Mouse (Mus musculus): Measurements from ENCODE around the gene Cfap44. TPM values are rescaled to one million over a fixed set of nuclear protein-coding genes. Genes with fewer than 3 reads are reported as not detected.

The Cfap44 gene
- total RNA-seq, 2 experiments from 2014 or later: not detected

DNA sequence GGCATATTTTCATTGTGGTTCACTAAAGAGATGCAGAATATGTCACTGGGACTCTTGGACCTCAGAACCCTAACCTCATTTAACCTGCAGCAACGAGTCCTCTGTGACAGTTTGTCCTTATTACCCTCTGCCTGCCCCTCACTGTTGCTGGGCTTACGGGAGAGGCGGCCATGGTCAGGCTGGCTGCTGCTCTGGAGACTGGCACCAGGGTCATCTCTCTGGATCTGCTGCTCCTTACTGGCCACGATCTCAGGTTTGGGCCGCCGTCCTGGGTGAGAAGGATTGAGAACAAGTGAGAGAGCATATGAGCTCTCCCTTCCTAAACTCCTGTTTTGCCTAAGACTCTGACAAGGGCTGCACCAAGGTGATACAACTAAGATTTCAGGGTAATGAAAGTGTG, 97.6 kb downstream of the Cfap44 start:
- intact Hi-C loops (cut with DNase I): no loop called here
- DNase-seq: no peak

DNA sequence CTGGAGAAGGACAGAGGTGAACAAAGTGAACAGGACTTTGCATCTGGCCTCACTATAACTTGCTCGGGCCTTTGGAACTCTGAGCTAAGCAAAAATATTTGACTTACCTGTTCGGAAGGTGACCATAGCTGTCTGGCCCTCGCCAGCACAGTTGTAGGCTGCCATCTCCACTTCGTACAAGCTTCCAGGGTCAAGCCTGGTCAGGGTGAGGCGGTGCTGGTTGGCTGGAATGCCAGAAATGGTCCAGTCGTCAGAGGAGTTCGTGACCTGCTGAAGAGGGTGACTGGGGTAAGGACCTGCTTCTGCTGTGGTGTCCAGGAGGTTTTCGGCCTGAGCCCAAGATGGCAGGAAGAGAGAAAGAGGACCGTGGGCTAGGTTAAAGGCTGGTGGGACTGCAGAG, 98.1 kb downstream of the Cfap44 start:
- DNase-seq: no peak
- intact Hi-C loops (cut with DNase I): no loop called here

DNA sequence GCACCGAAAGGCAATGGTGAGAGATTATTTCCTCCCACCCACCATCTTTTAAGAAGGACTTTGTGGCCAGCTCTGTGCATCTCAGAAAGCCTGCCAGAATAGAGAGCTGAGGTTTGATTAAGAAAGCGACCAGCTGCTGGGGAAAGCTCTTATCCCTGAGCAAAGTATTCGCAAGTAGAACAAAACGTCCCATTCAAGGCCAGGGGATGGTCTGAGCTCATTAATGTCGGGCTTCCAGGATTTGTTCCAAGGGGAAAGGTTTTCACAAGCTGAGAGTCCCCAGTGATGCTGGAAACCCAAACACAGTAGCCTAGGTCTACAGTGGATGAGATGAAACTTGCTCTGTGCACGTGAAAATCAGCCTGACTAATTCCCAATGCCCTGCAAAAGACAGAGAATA, 99.3 kb downstream of the Cfap44 start:
- intact Hi-C loops (cut with DNase I): no loop called here
- peak in 1 of 2 experiments; percentile 28 for DNase-seq

DNA sequence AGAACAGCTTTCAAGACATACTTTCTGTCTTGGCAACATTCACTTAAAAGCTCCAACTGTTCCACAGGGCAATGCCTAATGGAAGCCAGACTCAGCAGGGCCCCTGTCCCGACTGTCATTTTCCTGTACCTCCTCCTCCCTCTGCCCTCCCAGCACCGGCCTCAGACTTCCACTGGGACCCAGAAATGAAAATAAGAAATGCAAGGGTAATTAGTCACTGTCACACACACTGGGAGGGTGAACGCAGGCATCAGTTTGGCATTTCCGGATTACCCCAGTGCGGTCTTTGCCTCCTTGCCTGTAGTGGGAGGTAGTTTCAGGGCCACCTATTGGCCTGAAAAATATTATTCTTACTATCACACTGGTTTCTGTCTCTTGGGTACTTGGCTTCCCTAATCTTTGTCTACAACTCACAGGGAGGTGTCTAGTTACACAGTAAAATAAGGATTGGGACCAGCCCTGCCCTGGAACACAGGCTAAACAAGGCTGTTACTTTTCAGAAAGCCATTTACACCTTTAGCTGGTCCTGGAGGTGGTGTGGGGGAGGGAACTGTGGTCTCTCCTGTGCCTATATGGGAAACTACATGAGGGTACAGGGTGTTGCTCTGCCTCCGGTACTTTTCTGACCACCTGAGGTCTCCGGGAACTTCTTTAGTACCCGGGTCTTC, 100.0 kb downstream of the Cfap44 start:
- DNase-seq: no peak
- intact Hi-C loops (cut with DNase I): no loop called here

DNA sequence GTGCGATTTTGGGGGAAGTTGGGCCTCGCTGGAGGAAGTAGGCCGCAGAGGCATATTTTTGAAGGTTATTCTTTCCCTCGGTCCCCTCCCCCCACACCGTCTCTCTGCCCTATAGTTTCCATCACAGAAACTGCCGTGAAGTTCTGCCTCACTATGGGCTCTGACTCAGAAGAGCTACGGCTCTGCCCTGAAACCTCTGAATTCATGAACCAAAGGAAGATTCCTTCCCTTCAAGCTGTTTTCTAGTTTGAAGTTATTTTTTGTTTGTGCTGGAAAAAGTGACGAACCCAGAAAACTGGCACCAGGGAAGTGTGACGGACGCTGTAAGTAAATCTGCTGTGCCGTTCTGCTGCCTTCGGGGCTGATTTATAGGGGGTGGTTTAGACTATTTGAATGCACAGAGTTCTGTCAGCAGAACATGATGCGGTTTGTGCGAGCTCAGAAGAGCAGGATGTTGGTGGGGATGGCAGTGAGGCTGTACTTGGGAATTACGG, 102.4 kb downstream of the Cfap44 start:
- DNase-seq: no peak
- intact Hi-C loops (cut with DNase I): no loop called here

DNA sequence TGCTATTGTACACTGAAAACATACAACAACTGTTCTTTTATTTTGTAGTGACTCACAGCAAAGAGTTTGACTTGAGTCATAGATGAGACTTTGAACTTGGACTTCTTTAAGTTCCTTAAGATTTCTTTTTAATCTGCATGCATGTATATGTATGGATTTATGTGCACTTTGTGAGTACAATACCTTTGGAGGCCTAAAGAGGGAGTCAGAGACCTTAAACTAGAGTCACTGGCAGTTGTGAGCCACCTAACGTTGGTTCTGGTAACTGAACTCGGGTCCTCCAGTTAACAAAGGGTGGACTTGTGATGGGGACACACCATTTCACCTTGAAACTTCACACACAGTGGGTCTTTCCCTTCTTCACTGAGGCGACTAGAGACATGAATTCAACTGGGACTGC, 103.9 kb downstream of the Cfap44 start:
- intact Hi-C loops (cut with DNase I): no loop called here
- no peak for DNase-seq

DNA sequence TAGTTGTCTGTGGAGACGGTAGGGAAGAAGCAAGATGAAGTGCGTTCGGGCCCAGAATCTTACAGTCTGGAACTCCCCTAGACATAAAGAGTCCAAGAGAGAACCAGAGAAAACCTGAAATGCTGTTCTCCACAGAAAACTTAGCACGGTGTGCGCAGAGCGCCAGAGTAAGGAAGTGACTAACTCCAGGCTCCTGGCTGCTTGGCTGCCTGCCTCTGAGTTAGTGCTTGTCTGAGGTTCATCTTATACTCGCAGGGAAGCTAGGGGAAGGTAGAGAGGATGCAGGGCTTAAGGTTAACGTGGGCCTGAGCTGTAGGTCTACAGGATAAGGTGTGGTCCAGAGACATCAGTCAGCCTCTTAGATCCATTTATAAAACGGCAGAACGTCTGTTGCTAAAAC, 107.2 kb downstream of the Cfap44 start:
- intact Hi-C loops (cut with DNase I): no loop called here
- DNase-seq: no peak

DNA sequence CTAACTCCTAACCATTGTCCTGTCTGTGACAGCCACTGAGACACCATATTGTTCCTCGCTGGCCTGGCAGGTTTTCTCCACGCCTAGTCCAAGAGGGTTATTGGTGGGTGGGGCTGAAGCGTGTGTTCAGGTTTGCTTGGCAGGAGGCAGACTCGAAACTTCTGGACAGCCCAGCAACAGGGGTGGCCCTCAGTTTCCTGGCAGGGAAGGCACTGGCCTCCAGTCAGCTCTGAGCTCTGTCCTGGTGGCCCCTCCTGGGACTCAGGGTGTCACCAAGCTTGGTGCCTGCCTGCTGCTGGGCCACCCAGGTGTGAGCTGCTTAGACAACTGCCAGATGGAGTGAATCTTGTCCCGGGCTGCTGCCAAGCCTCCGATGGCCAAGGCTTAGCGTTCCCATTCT, 107.7 kb downstream of the Cfap44 start:
- DNase-seq: no peak
- intact Hi-C loops (cut with DNase I): no loop called here

DNA sequence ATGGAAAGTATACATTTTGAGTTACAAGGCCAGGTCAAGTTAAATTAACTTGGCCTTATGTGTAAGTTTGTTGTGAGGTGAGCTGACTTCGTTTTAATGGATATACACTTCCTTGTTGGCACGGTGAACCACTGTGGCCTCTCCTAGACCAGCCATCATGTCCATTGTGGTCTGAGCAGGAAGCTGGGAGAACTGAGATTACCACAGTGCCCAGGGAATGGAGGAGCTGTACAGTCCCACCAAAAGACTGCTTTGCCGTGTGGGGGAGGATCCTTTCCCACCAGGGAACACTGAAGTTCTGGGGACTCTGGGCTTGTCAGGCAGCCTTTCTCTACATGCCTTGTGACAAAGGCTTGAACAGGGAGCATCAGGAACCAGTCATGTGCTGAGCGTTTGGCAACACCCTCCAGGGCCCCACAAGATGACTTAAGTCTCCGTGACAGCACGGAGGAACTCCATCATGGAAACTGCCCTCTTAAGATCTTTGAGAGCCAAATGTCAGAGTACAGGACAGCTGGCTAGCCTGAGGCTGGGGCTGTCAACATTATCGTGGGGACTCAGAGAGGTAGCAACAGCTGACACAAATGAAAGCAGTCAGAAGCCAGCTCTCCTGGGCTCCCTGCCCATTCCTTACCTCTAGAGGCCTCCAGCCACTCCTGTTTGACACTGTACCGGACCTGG, 108.4 kb downstream of the Cfap44 start:
- no peak for DNase-seq
- intact Hi-C loops (cut with DNase I): no loop called here

DNA sequence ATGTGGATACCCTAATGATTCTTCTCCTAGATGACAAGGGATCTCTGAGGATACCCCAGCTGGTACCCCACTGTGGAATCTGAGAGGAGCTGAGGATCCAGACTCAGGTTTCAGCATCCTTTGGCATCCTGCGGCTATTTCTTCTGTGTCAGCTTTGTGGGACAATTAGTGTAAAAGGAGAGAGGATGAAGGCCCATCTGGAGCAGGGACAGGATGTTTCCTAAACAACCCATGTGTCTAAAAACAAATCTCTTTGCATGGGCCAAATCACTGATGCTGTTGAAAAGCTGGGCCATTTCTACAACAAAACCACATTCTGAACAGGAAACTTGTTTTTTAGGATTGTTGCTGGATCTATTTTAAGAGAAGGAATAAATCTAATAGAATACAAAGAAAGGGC, 110.6 kb downstream of the Cfap44 start:
- DNase-seq: no peak
- intact Hi-C loops (cut with DNase I): no loop called here

DNA sequence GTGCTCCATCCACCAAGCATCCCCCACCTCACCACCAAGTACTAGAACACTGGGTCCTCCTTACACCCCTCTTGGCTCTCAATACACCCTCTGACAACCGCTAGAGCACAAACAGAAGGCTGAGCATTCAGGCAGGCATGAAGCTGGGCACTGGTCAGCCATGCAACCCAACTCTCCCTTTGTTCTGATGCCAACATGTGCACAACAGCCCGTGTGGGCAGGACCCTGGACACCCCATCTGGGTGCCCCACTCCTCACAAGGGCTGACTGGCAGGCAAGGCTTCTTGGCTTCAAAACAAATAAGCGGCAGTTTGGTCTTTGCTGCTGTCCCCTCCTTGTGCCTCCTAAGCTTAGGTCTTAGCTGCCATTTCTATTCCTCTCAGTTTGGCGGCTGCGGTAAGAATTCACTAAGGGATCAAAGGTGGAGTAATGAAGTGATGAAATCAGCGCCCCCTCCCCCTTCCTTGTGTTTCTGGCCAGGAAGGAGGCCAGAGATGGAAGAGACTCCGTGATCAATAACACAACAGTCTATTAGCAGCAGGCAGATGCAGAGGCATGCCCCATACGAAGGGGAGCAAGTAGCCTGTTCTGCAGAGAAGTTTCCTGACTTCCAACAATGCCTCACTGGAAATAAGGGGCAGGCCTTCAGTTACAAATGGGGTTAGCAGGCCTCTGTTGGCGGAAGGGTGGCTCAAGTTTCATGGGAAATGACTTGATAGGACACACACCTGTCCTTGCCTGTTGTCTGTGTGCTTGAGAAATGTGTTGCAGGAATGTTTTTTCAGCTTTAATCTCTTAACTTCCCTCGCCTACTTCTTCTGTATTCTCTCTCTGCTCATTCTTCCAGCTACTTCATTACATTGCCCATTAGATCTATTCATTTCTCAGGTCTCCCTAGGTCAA, 112.7 kb downstream of the Cfap44 start:
- no peak for DNase-seq
- intact Hi-C loops (cut with DNase I): no loop called here

DNA sequence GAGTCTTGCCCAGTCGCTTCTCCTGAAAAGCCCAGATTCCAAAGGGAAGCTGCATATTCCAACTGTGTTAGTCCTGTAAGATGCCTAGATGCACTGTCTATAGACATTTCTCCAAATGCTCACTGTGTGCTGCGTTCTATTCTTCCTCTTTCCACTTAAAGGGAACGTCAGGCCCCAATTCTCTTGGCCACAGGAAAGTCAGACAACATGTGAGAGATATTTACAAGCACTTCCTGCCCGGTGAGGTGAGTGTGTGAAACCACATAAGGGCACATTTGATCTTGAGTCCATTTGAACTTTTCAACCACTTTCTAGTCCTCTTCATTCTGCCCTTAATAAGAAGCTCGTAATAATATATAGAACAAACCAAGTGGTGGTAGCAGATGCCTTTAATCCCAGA, 113.4 kb downstream of the Cfap44 start:
- no peak for DNase-seq
- intact Hi-C loops (cut with DNase I): no loop called here

DNA sequence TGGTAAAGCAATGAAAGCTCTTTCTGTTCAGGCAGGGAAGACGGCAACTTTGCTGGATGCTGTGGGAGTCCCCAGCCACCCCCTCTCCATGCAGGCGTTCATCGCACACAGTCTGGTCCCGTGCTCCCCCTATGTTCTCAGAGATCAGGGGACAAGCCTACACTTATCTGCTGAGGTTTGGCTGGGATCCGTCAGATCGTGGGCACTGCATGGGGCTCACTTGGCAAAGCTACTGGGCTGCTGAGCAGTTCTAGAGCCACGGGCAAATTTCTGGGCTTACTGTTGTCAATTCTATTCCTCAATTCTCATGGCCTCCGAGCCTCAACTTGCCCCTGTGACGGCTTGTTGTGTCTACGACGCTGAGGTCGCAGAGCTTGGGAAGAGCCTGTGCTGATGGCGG, 114.2 kb downstream of the Cfap44 start:
- intact Hi-C loops (cut with DNase I): no loop called here
- no peak for DNase-seq

DNA sequence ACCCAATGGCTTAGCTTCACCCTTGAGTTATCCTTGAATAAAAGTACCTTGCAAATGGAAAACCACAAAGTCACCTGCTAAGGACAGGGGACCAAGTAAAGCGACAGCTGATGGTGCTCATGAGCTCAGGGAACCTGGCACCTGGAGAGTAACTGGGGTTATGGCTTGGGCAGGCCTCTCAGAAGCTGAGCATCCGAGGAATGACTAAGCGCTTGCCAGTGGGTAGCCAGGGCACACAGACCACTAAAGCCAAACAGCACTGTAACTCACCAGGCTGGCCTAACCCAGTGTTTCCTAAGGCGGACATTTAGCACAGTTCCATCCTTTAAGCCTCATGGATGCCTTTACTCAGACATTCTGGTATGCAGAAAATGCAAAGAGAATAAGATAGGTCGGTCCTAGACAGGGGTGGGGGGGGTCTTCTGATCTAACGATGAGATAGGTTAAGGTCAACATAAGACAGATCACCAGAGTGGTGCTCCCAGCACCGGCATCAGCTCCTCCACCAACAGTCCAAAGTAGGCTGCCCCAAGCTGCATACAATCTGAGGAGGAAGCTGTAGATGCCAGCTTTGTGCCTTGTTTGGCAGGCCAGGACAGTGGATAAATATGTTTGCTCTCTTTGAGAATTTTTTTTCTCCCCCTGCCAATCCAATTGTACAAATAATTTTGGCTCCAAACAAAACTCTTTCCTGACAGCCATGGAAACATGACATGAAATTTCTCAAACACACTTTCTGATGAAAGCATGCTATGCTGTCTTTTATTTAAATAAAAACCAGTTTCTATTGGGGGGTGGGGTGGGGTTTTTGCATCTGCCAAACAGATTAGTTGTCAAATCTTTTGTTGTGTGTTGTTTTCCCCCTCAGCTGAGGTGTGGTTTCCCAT, 115.1 kb downstream of the Cfap44 start:
- intact Hi-C loops (cut with DNase I): no loop called here
- no peak for DNase-seq

DNA sequence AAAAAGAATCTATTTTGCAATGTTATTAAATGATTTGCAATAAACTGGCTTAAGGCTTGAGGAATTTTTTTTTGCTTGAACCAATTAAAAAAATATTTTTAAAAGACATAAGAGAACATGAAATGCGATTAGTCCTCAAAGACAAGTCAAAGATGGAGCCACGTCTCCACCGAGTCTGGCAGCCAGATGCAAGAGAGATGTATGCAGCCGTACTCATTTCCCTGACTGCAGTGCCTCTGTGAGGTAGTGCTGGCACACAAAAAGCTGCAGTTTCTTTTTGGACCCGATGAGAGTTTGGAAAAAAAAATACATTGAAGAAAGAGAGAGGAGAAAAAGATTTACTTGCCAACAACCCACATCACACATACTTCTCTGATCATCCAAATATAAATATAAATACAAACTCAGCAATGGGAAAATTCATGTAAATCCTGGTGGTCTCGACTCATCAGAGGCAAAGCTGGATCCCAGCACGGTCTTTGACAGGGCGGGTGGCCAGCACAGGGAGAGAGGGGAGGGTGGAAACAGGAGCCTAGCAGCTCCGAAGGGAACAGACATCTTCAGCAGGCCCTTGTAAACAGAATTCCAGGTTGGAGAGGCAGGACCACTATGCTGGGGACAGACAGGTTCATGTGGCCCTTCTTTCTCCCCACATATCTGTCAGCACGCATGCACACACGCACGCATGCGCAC, 116.1 kb downstream of the Cfap44 start:
- DNase-seq: no peak
- intact Hi-C loops (cut with DNase I): no loop called here

DNA sequence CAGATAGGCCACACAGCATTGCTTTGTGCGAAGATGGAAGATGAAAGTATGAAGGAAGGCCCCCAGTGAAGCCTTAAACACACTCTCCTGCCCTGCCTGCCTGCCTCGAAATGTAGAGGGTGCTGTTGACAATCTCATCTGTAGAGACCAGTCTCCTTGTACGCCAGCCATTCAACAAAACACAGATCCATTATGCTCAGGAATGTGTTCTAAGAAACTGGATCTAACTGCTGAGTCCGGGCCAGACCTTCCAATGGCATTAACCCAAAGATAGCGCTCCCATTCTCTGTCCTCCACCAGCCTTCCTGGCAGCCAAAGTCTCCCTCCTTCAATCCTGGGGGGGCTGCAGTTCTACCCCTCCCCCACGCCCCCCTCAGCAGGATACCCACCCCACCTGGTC, 121.9 kb downstream of the Cfap44 start:
- no peak for DNase-seq
- intact Hi-C loops (cut with DNase I): no loop called here

DNA sequence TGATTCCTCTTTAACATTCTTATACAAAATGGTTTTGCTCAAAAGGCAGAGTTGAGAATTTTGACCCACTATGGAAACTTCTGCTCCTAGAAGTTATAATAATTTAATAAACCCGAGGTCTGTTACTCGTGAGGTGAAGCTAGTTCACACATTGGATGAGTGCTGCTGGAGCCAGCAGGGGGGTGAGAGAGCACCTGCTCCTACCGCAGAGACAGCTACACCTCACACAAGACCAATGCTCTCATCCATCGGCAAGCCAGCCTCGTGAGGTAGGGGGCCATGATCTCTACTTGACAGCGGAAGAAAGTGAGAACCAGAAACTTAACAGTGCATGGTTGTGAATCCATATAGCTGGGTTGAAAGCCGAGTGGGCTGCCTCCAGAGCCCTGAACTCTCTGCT, 129.0 kb downstream of the Cfap44 start:
- intact Hi-C loops (cut with DNase I): no loop called here
- DNase-seq: no peak

DNA sequence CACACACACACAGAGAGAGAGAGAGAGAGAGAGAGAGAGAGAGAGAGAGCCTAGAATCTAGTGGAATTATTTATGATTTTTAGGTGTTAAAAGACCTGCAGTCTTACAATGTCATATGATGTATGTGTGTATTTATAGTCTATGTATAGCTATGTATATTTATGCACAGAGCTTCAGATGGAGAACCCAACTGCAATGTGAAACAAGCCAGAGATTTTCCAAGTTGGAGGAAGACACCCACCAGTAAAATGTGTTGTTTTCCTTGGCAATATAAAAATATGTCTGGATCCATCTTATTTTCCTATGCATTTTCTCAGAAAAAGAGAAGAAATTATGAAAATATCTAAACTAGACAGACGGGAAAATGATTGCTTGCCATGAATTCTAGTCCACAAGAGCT, 131.4 kb downstream of the Cfap44 start:
- DNase-seq: no peak
- intact Hi-C loops (cut with DNase I): no loop called here

DNA sequence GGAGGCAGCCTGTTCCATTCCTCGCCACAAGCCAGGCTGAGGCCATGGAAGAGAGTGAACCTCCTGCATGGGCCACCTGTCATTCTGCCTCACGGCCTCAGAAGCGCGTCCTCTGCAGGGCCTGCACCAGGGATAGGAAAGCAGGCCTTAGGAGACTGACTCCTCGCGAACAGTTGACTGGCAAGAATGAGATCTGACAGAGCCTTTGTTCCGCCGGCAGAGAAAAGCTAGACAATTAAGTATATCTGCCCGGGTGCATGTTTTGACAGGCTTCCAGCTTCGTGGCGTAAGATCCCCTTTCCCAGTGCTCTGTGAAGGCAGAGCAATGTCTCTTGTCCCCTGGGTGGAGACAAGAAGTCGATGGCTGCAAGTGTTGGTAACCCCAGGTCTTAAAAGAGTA, 132.1 kb downstream of the Cfap44 start:
- no peak for DNase-seq
- intact Hi-C loops (cut with DNase I): no loop called here
